Mouse (Mus musculus) liver, postnatal 0 days (tissue): Measurements from ENCODE around the gene Yif1a.

Experiments used
- CTCF ChIP-seq: sonication (generic); IDR thresholded peaks from 2 replicates; pipeline ENCODE4 v1.5.1; 2016; ENCODE audit warnings: antibody characterized with exemption, low read depth
- EP300 ChIP-seq: IDR thresholded peaks from 2 replicates; pipeline ENCODE4 v1.6.1; 2016; ENCODE audit warnings: antibody characterized with exemption, low read depth, mild to moderate bottlenecking

DNA sequence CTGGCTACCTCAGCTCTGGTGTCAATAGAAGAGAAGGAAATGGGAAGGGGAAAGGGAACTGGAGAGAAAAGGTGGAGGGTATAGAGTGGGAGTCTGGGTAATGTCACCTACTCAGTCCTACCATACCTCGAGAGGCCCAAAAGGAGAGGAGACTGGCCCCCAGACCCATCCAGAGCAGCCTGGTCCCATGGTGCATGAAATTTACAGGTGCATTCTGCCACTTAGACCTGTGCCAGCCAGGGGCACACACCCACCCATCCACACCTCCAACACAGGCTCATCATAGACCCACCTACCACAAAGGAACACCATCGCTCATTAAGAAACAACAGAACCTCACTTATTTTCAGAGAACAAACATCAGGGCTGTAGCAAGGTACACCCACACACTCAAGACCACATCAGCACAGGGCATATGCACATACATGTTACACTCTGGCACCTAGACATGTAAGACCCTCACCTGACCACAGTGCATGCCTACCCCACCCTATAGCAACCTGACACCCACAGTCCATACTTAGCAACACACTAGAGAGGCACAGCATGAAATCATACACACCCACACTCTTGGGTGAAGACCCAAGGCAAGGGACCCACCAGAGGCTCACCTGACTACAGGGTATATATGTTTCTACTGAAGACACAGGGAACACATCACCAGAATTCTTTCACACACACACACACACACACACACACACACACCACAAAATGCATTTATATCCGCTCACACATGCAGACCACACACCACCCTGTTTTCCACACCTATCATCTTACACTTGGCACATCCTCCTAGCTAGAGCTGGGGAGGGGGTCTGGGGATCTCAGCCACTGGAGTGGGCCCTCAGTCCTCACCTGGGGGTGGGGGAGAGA is 4.1 kb upstream of the Yif1a start:
- TF ChIP-seq CTCF (no peak), EP300 (no peak)
